Mouse (Mus musculus) kidney, postnatal 10 days (tissue): ENCODE data around the gene Tcf3.

ENCODE experiments used
- DNase-seq: peaks from one replicate; pipeline ENCODE4 v3.0.0; 2021; ENCODE audit warnings: mixed read lengths

Gene Tcf3

GRCm38 (mm10) chr10:80385310-80385709, 48.1 kb downstream of the Tcf3 start:
- no peak for DNase-seq

GRCm38 (mm10) chr10:80384709-80385108, 48.7 kb downstream of the Tcf3 start:
- DNase-seq, result no peak

GRCm38 (mm10) chr10:80384115-80384639, 49.3 kb downstream of the Tcf3 start:
- no peak for DNase-seq

- no peak for DNase-seq
These were observed 50.0 kb downstream of the Tcf3 start for GRCm38 (mm10) chr10:80383431-80383830.

GRCm38 (mm10) chr10:80382641-80383365, 50.6 kb downstream of the Tcf3 start:
- no peak for DNase-seq

GRCm38 (mm10) chr10:80377716-80378115, 55.7 kb downstream of the Tcf3 start:
- peak; percentile 62 for DNase-seq

- DNase-seq, result peak; percentile 97
These were observed 57.3 kb downstream of the Tcf3 start for GRCm38 (mm10) chr10:80376160-80376559.

- peak; percentile 88 for DNase-seq
These were observed 59.4 kb downstream of the Tcf3 start for GRCm38 (mm10) chr10:80374063-80374462.

- DNase-seq, result no peak
These were observed 60.7 kb downstream of the Tcf3 start for GRCm38 (mm10) chr10:80372706-80373105.

- no peak for DNase-seq
These were observed 61.5 kb downstream of the Tcf3 start for GRCm38 (mm10) chr10:80371983-80372382.

- DNase-seq, result peak; percentile 71
These were observed 62.0 kb downstream of the Tcf3 start for GRCm38 (mm10) chr10:80371411-80371966.

GRCm38 (mm10) chr10:80369995-80370747, 63.3 kb downstream of the Tcf3 start:
- no peak for DNase-seq

GRCm38 (mm10) chr10:80368392-80368791, 65.1 kb downstream of the Tcf3 start:
- DNase-seq, result no peak

- no peak for DNase-seq
These were observed 65.5 kb downstream of the Tcf3 start for GRCm38 (mm10) chr10:80367954-80368353.

GRCm38 (mm10) chr10:80365736-80366135, 67.7 kb downstream of the Tcf3 start:
- no peak for DNase-seq

- DNase-seq, result no peak
These were observed 69.7 kb downstream of the Tcf3 start for GRCm38 (mm10) chr10:80363734-80364133.
